Mouse (Mus musculus): ENCODE measurements around the gene Tacc2. TPM values are rescaled to one million over a fixed set of nuclear protein-coding genes. Genes with fewer than 3 reads are reported as not detected.

The Tacc2 gene
- polyA plus RNA-seq, 1 experiment: 43.4 TPM

DNA sequence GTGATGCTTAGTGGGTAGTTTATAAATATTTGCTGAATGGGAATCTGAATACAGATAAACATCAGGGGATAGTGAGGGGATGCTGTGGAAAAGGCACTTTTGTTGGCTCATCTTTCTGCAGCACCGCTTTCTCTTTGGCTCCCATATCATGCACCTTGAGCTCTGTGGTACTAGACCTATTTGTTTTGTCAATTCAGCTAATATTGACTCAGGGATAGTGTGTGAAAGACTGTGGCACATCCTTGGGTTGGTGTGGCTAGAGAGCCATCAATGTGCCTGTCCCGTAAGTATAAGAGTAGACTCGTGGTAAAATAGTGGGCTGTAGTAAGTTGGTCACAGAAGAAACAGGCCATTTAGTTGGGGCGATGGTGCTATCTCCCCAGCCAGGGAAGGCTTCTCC, 210.3 kb downstream of the Tacc2 start:
- no peak overlapping the region for H3K4me3 ChIP-seq (ENCODE audit: insufficient read depth, low read length)
- no peaks in the 10 kb centered on the region for H3K4me1 ChIP-seq (ENCODE audit: control insufficient read depth, insufficient read depth, low read length)
- no peak overlapping the region for H3K27ac ChIP-seq (ENCODE audit: insufficient read depth, low read length)
- TF ChIP-seq POLR2A (IDR thresholded peaks at IDR 0.05; ENCODE audit: low read depth, low read length): no peak
- TF ChIP-seq CTCF (IDR thresholded peaks at IDR 0.05; ENCODE audit: borderline replicate concordance, insufficient read depth, low read length): no peak

DNA sequence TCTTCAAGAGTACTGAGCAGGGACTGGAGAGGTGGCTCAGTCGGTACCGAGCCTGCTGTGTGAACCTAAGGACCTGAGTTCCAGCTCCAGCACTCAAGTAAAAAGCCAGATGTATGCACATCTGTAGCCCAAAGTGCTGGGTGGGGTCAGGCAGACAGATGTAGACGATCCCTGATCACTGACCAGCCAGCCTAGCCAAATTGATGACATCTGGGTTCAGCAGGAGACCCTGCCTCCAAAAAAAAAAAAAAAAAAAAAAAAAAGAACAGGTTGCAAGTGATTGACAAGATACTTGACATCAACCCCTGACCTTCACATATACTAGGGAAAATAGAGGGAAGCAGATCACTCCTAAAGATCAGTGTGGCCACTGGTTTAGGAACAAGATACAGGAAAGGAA, 211.7 kb downstream of the Tacc2 start:
- Histone ChIP-seq H3K4me1 (ENCODE audit: control insufficient read depth, insufficient read depth, low read length) (peaks cover 2% of the 10 kb centered on the region; the same call in 1 of the 2 replicates), H3K27ac (ENCODE audit: insufficient read depth, low read length) (no peak overlapping the region), H3K4me3 (ENCODE audit: insufficient read depth, low read length) (no peak overlapping the region)
- TF ChIP-seq POLR2A (IDR thresholded peaks at IDR 0.05; ENCODE audit: low read depth, low read length): no peak
- no peak for TF ChIP-seq CTCF (IDR thresholded peaks at IDR 0.05; ENCODE audit: borderline replicate concordance, insufficient read depth, low read length)

DNA sequence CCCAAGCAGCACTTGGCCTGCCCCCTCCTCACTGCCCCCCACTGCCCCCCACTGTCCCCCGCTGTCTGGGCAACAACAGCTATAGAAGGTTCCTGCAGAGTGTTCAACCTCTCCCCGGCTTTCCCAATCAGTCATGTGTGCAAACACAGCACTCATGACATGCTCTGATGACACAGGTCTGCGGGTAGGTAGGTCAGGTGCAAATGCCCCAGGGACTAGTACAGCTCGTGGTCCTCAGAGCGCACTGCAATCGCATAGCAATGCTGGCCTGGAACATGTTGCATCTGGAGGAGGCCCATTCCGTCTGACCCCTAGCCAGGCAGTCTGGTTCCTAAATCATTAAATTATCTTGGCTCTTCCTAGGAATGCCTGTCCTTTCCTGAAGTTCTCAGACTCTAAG, 212.2 kb downstream of the Tacc2 start:
- Histone ChIP-seq H3K4me1 (ENCODE audit: control insufficient read depth, insufficient read depth, low read length) (peaks cover 5% of the 10 kb centered on the region; the same call in 1 of the 2 replicates), H3K4me3 (ENCODE audit: insufficient read depth, low read length) (no peak overlapping the region), H3K27ac (ENCODE audit: insufficient read depth, low read length) (no peak overlapping the region)
- TF ChIP-seq POLR2A (IDR thresholded peaks at IDR 0.05; ENCODE audit: low read depth, low read length) (no peak), CTCF (IDR thresholded peaks at IDR 0.05; ENCODE audit: borderline replicate concordance, insufficient read depth, low read length) (no peak)

DNA sequence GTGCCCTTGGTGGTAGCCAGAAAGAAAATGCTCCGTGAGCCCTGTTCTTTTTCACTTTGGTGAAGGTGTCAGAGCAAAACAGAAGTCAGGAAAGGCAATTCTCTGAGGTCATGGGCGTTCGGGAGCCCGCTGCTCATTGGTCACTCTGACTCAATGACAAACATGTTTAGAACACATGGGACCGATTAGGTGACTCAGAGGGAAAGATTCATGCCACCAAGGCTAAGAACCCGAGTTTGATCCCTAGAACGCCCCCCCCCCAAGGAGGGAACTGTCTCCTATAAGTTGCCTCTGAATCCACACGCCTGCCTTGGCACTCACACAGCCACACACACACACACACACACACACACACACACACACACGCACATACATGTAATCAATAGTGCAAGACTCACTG, 216.4 kb downstream of the Tacc2 start:
- no peak overlapping the region for H3K27ac ChIP-seq (ENCODE audit: insufficient read depth, low read length)
- TF ChIP-seq CTCF (IDR thresholded peaks at IDR 0.05; ENCODE audit: borderline replicate concordance, insufficient read depth, low read length): no peak
- no peak for TF ChIP-seq POLR2A (IDR thresholded peaks at IDR 0.05; ENCODE audit: low read depth, low read length)
- H3K4me3 ChIP-seq (ENCODE audit: insufficient read depth, low read length): no peak overlapping the region
- peaks cover 5% of the 10 kb centered on the region; the same call in 1 of the 2 replicates for H3K4me1 ChIP-seq (ENCODE audit: control insufficient read depth, insufficient read depth, low read length)

DNA sequence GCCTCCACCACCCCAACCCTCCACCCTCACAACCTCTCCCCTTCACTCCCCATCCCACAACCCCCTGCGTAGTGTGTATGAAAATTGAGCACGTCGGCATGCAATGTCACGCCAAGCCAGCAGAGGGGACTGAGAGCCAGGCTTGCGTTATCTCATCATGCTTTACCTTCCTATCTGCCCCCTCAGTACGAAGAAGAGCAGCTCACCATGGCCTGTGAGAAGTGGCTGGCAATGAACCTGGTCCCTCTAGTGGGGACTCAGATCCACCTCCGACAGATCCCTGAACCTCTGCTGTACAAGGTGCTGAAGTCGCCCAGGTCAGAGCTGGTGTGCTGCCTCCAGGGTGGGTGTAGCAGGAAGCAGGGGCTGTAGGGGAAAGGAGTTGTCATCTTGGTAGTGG, 219.5 kb downstream of the Tacc2 start:
- no peak overlapping the region for H3K27ac ChIP-seq (ENCODE audit: insufficient read depth, low read length)
- no peak overlapping the region for H3K4me3 ChIP-seq (ENCODE audit: insufficient read depth, low read length)
- H3K4me1 ChIP-seq (ENCODE audit: control insufficient read depth, insufficient read depth, low read length): peaks cover 10% of the 10 kb centered on the region
- TF ChIP-seq CTCF (IDR thresholded peaks at IDR 0.05; ENCODE audit: borderline replicate concordance, insufficient read depth, low read length) (peak; percentile 45; the same call in 1 of the 2 replicates), POLR2A (IDR thresholded peaks at IDR 0.05; ENCODE audit: low read depth, low read length) (no peak)

DNA sequence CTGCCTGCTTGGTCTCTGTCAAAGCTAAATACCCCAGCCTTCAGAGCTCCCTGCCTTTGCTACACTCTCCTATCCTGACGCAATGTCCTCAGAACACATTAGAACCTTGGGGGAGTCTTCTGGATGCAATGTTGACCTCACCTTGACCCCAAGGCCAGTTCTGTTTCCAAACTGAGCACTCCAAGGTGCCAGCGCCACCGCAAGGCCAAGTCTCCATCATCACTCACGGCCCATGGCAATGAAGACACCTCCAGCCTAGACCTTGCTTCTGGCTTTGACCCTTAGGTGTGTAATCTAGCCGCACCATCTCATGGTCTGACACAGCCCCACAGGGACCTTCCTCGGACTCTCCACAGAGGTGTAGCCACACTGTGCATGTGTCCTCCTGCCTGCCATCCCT, 220.3 kb downstream of the Tacc2 start:
- H3K27ac ChIP-seq (ENCODE audit: insufficient read depth, low read length): no peak overlapping the region
- H3K4me1 ChIP-seq (ENCODE audit: control insufficient read depth, insufficient read depth, low read length): peaks cover 10% of the 10 kb centered on the region
- TF ChIP-seq CTCF (IDR thresholded peaks at IDR 0.05; ENCODE audit: borderline replicate concordance, insufficient read depth, low read length) (no peak), POLR2A (IDR thresholded peaks at IDR 0.05; ENCODE audit: low read depth, low read length) (no peak)
- H3K4me3 ChIP-seq (ENCODE audit: insufficient read depth, low read length): no peak overlapping the region

DNA sequence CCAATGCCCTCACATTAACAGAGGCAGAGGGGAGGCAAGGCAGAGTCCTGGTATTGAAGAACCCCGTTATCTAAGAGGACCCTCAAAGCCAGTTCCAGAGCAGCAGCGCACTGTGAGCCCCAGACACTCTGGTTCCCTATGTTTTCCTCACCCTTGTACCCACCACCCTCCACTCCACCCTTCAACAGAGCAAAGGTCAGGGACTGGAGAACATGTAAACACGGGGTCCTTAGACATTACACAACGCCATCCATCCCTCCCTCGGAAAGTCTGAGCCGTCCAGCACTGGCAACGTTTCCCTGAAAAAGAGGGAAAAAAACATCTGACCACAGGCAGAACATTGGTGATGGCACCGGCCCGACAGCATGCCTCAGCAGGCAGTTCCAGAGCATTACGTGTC, 222.2 kb downstream of the Tacc2 start:
- no peak overlapping the region for H3K27ac ChIP-seq (ENCODE audit: insufficient read depth, low read length)
- peaks cover 5% of the 10 kb centered on the region; the same call in 1 of the 2 replicates for H3K4me1 ChIP-seq (ENCODE audit: control insufficient read depth, insufficient read depth, low read length)
- no peak overlapping the region for H3K4me3 ChIP-seq (ENCODE audit: insufficient read depth, low read length)
- TF ChIP-seq POLR2A (IDR thresholded peaks at IDR 0.05; ENCODE audit: low read depth, low read length) (no peak), CTCF (IDR thresholded peaks at IDR 0.05; ENCODE audit: borderline replicate concordance, insufficient read depth, low read length) (no peak)

DNA sequence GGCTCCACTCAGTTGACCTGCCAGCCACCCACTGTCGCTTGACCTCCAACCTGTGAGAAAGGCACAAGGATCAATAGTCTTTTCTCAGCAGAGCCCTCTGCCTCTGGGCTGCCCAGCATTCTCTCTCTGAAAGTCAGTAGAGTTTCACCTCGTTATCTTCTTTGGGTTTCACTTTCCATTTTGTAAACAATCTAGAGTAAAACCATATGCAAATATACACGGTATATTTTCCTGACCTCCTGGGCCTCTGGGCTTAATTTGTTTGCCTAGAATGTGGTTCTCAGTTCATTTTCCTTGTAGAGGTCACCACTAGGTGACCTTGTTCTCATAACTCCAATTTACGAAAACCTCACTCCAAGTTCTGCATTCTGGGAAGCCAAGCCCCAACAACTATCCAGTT, 223.4 kb downstream of the Tacc2 start:
- no peak overlapping the region for H3K27ac ChIP-seq (ENCODE audit: insufficient read depth, low read length)
- peaks cover 5% of the 10 kb centered on the region; the same call in 1 of the 2 replicates for H3K4me1 ChIP-seq (ENCODE audit: control insufficient read depth, insufficient read depth, low read length)
- no peak overlapping the region for H3K4me3 ChIP-seq (ENCODE audit: insufficient read depth, low read length)
- no peak for TF ChIP-seq POLR2A (IDR thresholded peaks at IDR 0.05; ENCODE audit: low read depth, low read length)
- TF ChIP-seq CTCF (IDR thresholded peaks at IDR 0.05; ENCODE audit: borderline replicate concordance, insufficient read depth, low read length): no peak

DNA sequence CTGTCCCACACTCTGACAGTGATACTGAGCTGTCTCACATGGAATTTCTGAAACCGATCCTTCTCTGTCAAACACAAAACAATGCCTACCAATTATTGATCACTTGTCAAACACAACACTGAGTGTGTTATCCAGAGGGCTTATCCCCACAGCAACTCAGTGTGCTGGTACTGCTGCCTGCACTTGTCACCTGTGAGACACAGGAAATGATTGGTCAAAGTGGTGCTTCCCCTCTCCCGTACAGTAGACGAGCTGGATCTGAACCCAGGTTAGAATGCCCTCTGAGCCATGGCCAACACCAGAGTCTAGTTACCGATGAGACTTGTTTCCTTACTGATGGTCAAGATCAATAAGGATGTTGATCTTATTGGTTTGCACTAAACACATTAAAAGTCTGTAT, 224.6 kb downstream of the Tacc2 start:
- Histone ChIP-seq H3K4me3 (ENCODE audit: insufficient read depth, low read length) (no peak overlapping the region), H3K4me1 (ENCODE audit: control insufficient read depth, insufficient read depth, low read length) (peaks cover 5% of the 10 kb centered on the region; the same call in 1 of the 2 replicates), H3K27ac (ENCODE audit: insufficient read depth, low read length) (no peak overlapping the region)
- no peak for TF ChIP-seq POLR2A (IDR thresholded peaks at IDR 0.05; ENCODE audit: low read depth, low read length)
- no peak for TF ChIP-seq CTCF (IDR thresholded peaks at IDR 0.05; ENCODE audit: borderline replicate concordance, insufficient read depth, low read length)

DNA sequence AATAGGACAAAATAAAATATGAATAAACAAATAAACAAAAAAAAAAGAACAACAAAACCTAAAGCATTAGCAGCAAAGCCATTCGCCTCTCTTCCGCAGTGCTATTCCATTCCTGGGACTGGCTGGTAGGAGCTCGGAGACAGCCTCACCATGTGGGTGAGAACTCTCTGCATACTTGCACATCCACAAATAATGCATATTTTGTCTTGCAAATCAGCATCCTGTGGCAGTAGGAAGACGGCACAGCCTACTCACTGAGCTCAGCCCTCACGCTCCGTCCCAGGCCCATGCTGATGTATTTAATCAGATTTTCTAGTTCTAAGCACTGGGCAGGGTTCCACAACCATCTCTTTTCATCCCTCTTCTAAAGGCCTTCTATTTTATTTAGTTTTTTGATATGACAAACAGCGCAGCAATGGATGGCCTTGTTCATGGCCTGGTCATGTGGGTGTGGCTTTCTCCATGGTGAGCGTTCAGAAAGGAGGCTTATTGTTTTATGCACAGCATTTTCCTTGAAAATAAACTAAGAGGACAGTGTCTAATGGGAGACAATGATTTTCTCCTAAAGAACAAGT, 226.1 kb downstream of the Tacc2 start:
- Histone ChIP-seq H3K4me3 (ENCODE audit: insufficient read depth, low read length) (no peak overlapping the region), H3K27ac (ENCODE audit: insufficient read depth, low read length) (no peak overlapping the region), H3K4me1 (ENCODE audit: control insufficient read depth, insufficient read depth, low read length) (peaks cover 12% of the 10 kb centered on the region; the same call in 1 of the 2 replicates)
- TF ChIP-seq CTCF (IDR thresholded peaks at IDR 0.05; ENCODE audit: borderline replicate concordance, insufficient read depth, low read length): no peak
- no peak for TF ChIP-seq POLR2A (IDR thresholded peaks at IDR 0.05; ENCODE audit: low read depth, low read length)

Data from embryonic fibroblast, embryonic 13.5 days (primary cell).